Mouse (Mus musculus): ENCODE data around the gene Kifc3.

GRCm38 (mm10) chr8:95166400-95166799 is 36.2 kb downstream of the Kifc3 start:
- no peak for TF ChIP-seq CTCF (IDR thresholded peaks at IDR 0.05; ENCODE audit: borderline replicate concordance, insufficient read depth, low read length)
- TF ChIP-seq POLR2A (IDR thresholded peaks at IDR 0.05; ENCODE audit: low read depth, low read length) = no peak
